Mouse (Mus musculus) embryonic fibroblast, embryonic 13.5 days (primary cell): ENCODE measurements around the gene Ciapin1.

Source experiments
- CTCF ChIP-seq: IDR thresholded peaks from 2 replicates; pipeline ENCODE4 v1.5.1; 2011; ENCODE audit warnings: mild to moderate bottlenecking, control low read depth, low read length, moderate library complexity, borderline replicate concordance; ENCODE audit not compliant: insufficient read depth
- POLR2A ChIP-seq: IDR thresholded peaks from 2 replicates; pipeline ENCODE4 v1.6.1; 2011; ENCODE audit warnings: low read depth, mild to moderate bottlenecking, control low read depth, low read length, moderate library complexity

GRCm38 (mm10) chr8:94774601-94775000 is 63.6 kb downstream of the Ciapin1 start:
- no peak for TF ChIP-seq CTCF
- no peak for TF ChIP-seq POLR2A
